Mouse (Mus musculus) midbrain, embryonic 12.5 days (tissue): ENCODE measurements at regions not wholly inside any gene's neighbourhood (a gene's known extent, or its start where the extent isn't known, plus 50 kb on each side); places are given as distances from the start of the nearest gene placed in this dataset.
"Not testable (repeated sequence)": the region's sequence is repeated elsewhere in the genome, so short reads cannot be mapped to it uniquely, and the experiment has no call there.

Experiments
- ATAC-seq: fragments of 200-750 bp; cut with Nextera tagmentation; 2 replicates; pipeline ENCODE4 v1.8.0; 2017; ENCODE audit warnings: low read depth, moderate TSS enrichment, moderate library complexity; ENCODE audit not compliant: low FRiP score
- H3K27ac ChIP-seq: fragments of 300-500 bp; sonication (generic); replicated peaks from 2 replicates; pipeline ENCODE4 v1.5.1; 2016; ENCODE audit warnings: mild to moderate bottlenecking
- H3K27me3 ChIP-seq: fragments of 300-500 bp; sonication (generic); 2 replicates; pipeline ENCODE4 v1.6.1; 2016; ENCODE audit warnings: mild to moderate bottlenecking
- H3K36me3 ChIP-seq: fragments of 300-500 bp; sonication (generic); 2 replicates; pipeline ENCODE4 v1.6.1; 2016
- H3K4me1 ChIP-seq: fragments of 300-500 bp; sonication (generic); 2 replicates; pipeline ENCODE4 v1.6.1; 2016
- H3K4me2 ChIP-seq: fragments of 300-500 bp; sonication (generic); replicated peaks from 2 replicates; pipeline ENCODE4 v1.6.1; 2016; ENCODE audit warnings: mild to moderate bottlenecking, moderate library complexity
- H3K4me3 ChIP-seq: fragments of 300-500 bp; sonication (generic); 2 replicates; pipeline ENCODE4 v1.5.1; 2016; ENCODE audit warnings: mild to moderate bottlenecking
- H3K9ac ChIP-seq: fragments of 300-500 bp; sonication (generic); replicated peaks from 2 replicates; pipeline ENCODE4 v1.6.1; 2016; ENCODE audit warnings: mild to moderate bottlenecking, moderate library complexity
- H3K9me3 ChIP-seq: fragments of 300-500 bp; sonication (generic); 2 replicates; pipeline ENCODE4 v1.6.1; 2016; ENCODE audit warnings: mild to moderate bottlenecking
- WGBS: fragments of 180-500 bp; shearing (Covaris S2); methylation state at CpG from one replicate; pipeline ENCODE4 v1.1.7; 2016; 5-methylcytosine and 5-hydroxymethylcytosine counted together

DNA sequence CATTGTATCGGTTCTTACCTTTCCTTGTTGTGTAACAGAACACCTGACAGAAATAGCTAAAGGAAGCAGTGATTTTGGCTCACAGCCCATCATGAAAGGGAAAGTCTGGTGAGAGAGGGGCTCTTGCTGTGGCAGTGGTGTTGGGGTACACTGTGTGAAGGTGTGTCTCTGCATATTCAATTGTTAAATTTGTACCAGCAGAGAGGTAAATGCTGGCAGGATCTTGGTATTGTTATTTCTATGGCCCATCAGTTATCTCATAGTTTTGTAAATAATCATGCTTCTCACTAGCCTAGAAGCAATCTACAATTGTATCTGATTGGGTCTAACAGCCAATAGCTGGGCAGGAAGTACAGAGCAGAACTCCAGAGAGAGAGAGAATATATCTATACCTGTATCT lies 95.7 kb downstream of the Mfap3l start:
- H3K27me3 ChIP-seq = no peaks in the 10 kb centered on the region
- H3K4me3 ChIP-seq = no peak overlapping the region
- no peaks in the 10 kb centered on the region for H3K36me3 ChIP-seq
- H3K9me3 ChIP-seq = 0 out of 2 replicates have a peak, but pooled peaks cover 3% of the 10 kb centered on the region
- WGBS = 77% methylated on average over 1 of the region's 1 CpGs
- H3K9ac ChIP-seq = no peak overlapping the region
- H3K4me2 ChIP-seq = no peak overlapping the region
- no peaks in the 10 kb centered on the region for H3K4me1 ChIP-seq
- no peak for ATAC-seq
- H3K27ac ChIP-seq = no peak overlapping the region

DNA sequence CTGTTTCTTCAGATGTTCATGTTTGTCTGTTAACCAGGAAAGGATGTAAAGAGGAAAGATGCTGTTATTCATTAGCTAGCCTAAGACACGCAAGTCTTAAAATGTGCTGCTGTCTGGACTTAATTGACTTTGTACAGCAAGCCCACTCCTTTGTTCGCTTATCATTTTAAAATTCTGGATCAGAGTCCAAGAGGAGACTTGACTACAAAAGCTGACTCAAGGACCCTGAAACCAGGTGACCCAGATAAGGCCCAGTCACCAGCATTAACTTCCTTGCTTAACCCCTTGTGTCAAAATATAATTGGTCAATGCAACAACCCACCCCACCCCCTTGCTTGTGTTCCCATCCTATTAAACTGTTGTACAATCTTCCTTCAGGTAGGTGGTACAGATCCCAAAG lies 99.9 kb downstream of the Mfap3l start:
- Histone ChIP-seq H3K4me3 (no peak overlapping the region), H3K9ac (no peak overlapping the region), H3K27ac (no peak overlapping the region), H3K4me1 (no peaks in the 10 kb centered on the region), H3K9me3 (0 out of 2 replicates have a peak, but pooled peaks cover 3% of the 10 kb centered on the region), H3K36me3 (no peaks in the 10 kb centered on the region), H3K27me3 (no peaks in the 10 kb centered on the region), H3K4me2 (no peak overlapping the region)
- WGBS = 92% methylated on average over 2 of the region's 2 CpGs
- ATAC-seq = no peak

- WGBS = 87% methylated on average over 3 of the region's 3 CpGs
- no peak overlapping the region for H3K4me2 ChIP-seq
- no peaks in the 10 kb centered on the region for H3K36me3 ChIP-seq
- no peak for ATAC-seq
- H3K27me3 ChIP-seq = no peaks in the 10 kb centered on the region
- no peak overlapping the region for H3K4me3 ChIP-seq
- H3K9ac ChIP-seq = no peak overlapping the region
- H3K9me3 ChIP-seq = no peaks in the 10 kb centered on the region
- H3K4me1 ChIP-seq = no peaks in the 10 kb centered on the region
- H3K27ac ChIP-seq = no peak overlapping the region
Measured at GRCm38 (mm10) chr8:60735961-60736360, 103.3 kb downstream of the Mfap3l start.

GRCm38 (mm10) chr8:60736401-60736800 lies 103.8 kb downstream of the Mfap3l start:
- WGBS = 88% methylated on average over 9 of the region's 9 CpGs
- no peaks in the 10 kb centered on the region for H3K27me3 ChIP-seq
- no peaks in the 10 kb centered on the region for H3K4me1 ChIP-seq
- H3K27ac ChIP-seq = no peak overlapping the region
- no peak overlapping the region for H3K9ac ChIP-seq
- H3K4me2 ChIP-seq = no peak overlapping the region
- H3K36me3 ChIP-seq = no peaks in the 10 kb centered on the region
- no peak overlapping the region for H3K4me3 ChIP-seq
- H3K9me3 ChIP-seq = no peaks in the 10 kb centered on the region
- no peak for ATAC-seq

DNA sequence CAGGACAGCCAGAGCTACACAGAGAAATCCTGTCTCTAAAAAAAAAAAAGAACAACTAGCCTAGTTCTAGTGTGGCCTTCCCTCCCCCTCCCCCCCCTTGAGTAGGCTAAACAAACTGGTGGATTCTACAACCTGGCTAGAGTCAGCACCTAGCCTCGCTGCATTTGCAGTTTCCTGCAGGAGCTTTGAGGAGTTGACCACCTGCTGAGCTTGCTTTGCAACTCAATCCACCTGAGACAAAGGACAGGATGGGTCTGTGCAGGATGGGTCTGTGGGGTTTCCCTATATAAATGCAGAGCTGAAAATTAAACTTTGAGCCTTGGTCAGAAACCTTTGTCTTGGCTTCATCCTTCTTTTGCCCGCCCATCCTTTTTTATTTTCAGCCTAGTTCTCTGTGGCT lies 104.3 kb downstream of the Mfap3l start:
- Histone ChIP-seq H3K4me2 (no peak overlapping the region), H3K27ac (no peak overlapping the region), H3K27me3 (no peaks in the 10 kb centered on the region), H3K4me1 (no peaks in the 10 kb centered on the region), H3K9me3 (no peaks in the 10 kb centered on the region), H3K4me3 (no peak overlapping the region), H3K36me3 (no peaks in the 10 kb centered on the region), H3K9ac (no peak overlapping the region)
- ATAC-seq = no peak
- WGBS = 64% methylated on average over 2 of the region's 2 CpGs

- Histone ChIP-seq H3K9ac (no peak overlapping the region), H3K36me3 (no peaks in the 10 kb centered on the region), H3K27ac (no peak overlapping the region), H3K27me3 (no peaks in the 10 kb centered on the region), H3K4me3 (no peak overlapping the region), H3K9me3 (no peaks in the 10 kb centered on the region), H3K4me1 (no peaks in the 10 kb centered on the region), H3K4me2 (no peak overlapping the region)
- WGBS = 87% methylated on average over 1 of the region's 1 CpGs
- no peak for ATAC-seq
Measured at GRCm38 (mm10) chr8:60737616-60738015, 105.0 kb downstream of the Mfap3l start.

DNA sequence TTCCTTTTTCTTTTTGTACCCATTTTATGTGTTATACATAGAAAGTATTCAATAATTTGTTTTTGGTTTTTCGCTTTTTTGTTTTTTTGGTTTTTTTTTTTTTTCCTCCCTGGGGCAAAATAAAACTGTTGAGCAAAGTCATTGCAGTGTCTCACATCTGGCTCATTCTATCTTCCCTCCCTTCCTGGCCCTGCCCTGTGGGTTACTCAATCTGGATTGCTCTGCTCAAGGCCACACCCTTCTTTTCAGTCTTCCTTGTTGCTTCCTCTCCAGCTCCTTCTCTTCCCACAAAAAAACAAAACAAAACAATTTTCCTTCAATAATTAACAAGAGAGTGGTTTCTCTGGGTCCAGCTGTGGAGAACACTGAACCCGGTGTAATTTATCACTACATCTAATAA lies 113.2 kb downstream of the Mfap3l start:
- Histone ChIP-seq H3K9ac (no peak overlapping the region), H3K4me1 (no peaks in the 10 kb centered on the region), H3K27me3 (no peaks in the 10 kb centered on the region), H3K27ac (no peak overlapping the region), H3K4me2 (no peak overlapping the region), H3K9me3 (no peaks in the 10 kb centered on the region), H3K36me3 (no peaks in the 10 kb centered on the region), H3K4me3 (no peak overlapping the region)
- ATAC-seq = no peak
- 92% methylated on average over 2 of the region's 2 CpGs for WGBS

DNA sequence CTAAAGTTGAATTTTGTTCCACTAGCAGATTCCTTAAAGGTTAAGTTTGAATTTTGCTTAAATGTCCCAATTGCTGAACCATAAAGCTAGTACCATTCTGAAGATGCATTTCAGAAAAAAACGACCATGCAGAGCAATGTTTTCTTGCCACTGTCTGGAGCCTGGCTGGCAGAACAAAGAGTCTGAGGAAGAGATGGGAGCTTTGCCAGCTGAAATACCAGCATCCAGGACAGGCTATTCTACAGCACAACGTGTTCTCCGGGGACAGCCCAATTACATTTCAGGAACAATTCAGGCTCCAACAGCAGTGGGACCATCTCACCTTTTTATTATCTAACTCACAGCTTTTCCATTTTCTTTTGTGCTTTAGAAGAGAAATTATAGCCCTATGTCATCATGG lies 113.9 kb downstream of the Mfap3l start:
- 84% methylated on average over 3 of the region's 3 CpGs for WGBS
- Histone ChIP-seq H3K27me3 (no peaks in the 10 kb centered on the region), H3K4me3 (no peak overlapping the region), H3K27ac (no peak overlapping the region), H3K4me2 (no peak overlapping the region), H3K36me3 (no peaks in the 10 kb centered on the region), H3K9ac (no peak overlapping the region), H3K9me3 (no peaks in the 10 kb centered on the region), H3K4me1 (no peaks in the 10 kb centered on the region)
- ATAC-seq = no peak

DNA sequence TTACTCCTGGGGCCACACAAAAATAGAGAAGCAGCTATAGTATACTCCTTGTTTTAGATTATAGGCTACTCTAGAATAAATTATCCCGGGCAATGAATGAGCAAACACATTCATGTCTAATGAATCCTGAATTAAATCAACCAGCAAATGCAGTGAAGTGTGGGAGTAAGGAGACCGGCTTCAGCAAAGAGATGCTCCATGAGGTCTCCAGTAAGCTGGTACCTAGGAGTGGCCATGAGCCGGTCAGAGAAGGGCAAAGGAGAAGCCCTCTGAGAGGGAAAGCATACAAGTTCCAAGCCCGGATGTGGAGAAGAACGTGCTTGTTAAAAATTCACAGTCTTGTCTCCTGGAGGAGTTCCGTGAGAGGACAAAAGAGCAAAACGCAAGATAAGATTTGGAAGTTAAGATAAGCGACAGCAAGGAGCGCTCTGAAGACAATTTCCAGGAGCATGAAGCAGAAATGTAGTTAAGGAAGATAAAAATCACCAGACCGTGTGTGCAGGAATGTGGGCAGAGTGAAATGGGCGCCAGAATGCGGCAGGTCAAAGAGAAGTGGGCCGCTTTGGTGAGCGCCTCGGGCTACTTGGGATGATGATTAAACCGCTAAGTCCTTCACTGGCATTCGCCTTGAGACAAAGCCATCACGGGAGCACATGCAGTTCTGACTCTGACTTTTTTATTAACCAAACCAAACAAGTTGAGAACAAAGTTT lies 123.2 kb downstream of the Mfap3l start:
- WGBS = 89% methylated on average over 18 of the region's 18 CpGs
- ATAC-seq = no peak
- Histone ChIP-seq H3K4me2 (no peak overlapping the region), H3K36me3 (no peaks in the 10 kb centered on the region), H3K4me1 (no peaks in the 10 kb centered on the region), H3K27ac (no peak overlapping the region), H3K9me3 (no peaks in the 10 kb centered on the region), H3K27me3 (no peaks in the 10 kb centered on the region), H3K4me3 (no peak overlapping the region), H3K9ac (no peak overlapping the region)

DNA sequence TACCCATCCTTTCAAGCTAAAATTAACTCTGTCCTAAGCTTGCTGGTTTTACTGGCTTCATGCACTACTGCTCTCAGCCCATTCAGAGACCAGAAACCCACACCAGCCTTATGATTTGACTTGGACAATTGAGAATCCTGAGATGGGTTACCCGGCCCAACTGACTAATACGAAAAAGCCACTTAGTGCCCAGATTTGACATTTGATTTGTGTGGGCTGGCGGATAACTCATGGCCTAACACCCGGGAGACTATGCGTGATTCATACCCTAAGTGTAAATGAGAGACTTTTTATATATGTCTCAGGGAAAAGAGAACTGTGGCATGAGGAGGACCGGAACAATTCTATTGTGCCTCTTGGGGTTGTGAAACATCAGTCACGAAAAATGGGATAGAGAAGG lies 126.3 kb upstream of the Hpf1 start:
- ATAC-seq = no peak
- H3K9ac ChIP-seq = no peak overlapping the region
- H3K27me3 ChIP-seq = no peaks in the 10 kb centered on the region
- H3K27ac ChIP-seq = no peak overlapping the region
- H3K9me3 ChIP-seq = no peaks in the 10 kb centered on the region
- no peaks in the 10 kb centered on the region for H3K36me3 ChIP-seq
- H3K4me2 ChIP-seq = no peak overlapping the region
- WGBS = 94% methylated on average over 7 of the region's 7 CpGs
- H3K4me3 ChIP-seq = no peak overlapping the region
- H3K4me1 ChIP-seq = no peaks in the 10 kb centered on the region

GRCm38 (mm10) chr8:60773350-60773749 lies 116.9 kb upstream of the Hpf1 start:
- Histone ChIP-seq H3K27ac (no peak overlapping the region), H3K9ac (no peak overlapping the region), H3K4me1 (no peaks in the 10 kb centered on the region), H3K9me3 (no peaks in the 10 kb centered on the region), H3K4me2 (no peak overlapping the region), H3K27me3 (no peaks in the 10 kb centered on the region), H3K36me3 (no peaks in the 10 kb centered on the region), H3K4me3 (no peak overlapping the region)
- WGBS = 75% methylated on average over 4 of the region's 4 CpGs
- ATAC-seq = no peak

GRCm38 (mm10) chr8:60776251-60776650 lies 114.0 kb upstream of the Hpf1 start:
- H3K9me3 ChIP-seq, H3K9ac ChIP-seq, H3K4me1 ChIP-seq, H3K4me2 ChIP-seq, ATAC-seq, H3K27me3 ChIP-seq, H3K27ac ChIP-seq, H3K4me3 ChIP-seq, H3K36me3 ChIP-seq: not testable (repeated sequence)
- 71% methylated on average over 2 of the region's 2 CpGs for WGBS

DNA sequence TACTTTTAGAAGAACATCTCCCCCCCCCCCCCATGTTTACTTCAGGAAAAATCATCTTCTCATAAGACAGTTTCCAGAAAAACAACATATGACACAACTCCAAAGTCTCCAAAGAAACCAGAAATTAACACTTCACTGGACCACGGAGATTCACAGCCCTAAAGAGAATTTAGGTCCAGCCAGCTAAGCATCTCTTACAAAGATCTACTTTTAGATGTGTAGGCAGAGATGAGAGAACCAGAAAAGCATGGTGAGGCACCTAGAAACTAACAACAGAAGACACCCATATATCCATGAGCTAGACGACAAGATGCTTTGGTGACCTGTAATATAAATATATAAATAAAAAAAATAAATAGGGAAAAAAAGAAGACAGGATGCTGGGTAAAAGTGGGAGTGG lies 105.2 kb upstream of the Hpf1 start:
- H3K27ac ChIP-seq = no peak overlapping the region
- no peaks in the 10 kb centered on the region for H3K9me3 ChIP-seq
- H3K4me3 ChIP-seq = no peak overlapping the region
- no peaks in the 10 kb centered on the region for H3K36me3 ChIP-seq
- WGBS = 86% methylated on average over 2 of the region's 2 CpGs
- ATAC-seq = no peak
- no peaks in the 10 kb centered on the region for H3K27me3 ChIP-seq
- H3K9ac ChIP-seq = no peak overlapping the region
- H3K4me1 ChIP-seq = no peaks in the 10 kb centered on the region
- no peak overlapping the region for H3K4me2 ChIP-seq
